Mouse (Mus musculus) naive thymus-derived CD4-positive, alpha-beta T cell, adult 2 months (primary cell): ENCODE data around the gene Sobp.

Experiments used
- DNase-seq: peaks from one replicate; pipeline ENCODE4 v3.0.0-alpha.2; 2011; ENCODE audit warnings: low read depth

Gene Sobp

DNA sequence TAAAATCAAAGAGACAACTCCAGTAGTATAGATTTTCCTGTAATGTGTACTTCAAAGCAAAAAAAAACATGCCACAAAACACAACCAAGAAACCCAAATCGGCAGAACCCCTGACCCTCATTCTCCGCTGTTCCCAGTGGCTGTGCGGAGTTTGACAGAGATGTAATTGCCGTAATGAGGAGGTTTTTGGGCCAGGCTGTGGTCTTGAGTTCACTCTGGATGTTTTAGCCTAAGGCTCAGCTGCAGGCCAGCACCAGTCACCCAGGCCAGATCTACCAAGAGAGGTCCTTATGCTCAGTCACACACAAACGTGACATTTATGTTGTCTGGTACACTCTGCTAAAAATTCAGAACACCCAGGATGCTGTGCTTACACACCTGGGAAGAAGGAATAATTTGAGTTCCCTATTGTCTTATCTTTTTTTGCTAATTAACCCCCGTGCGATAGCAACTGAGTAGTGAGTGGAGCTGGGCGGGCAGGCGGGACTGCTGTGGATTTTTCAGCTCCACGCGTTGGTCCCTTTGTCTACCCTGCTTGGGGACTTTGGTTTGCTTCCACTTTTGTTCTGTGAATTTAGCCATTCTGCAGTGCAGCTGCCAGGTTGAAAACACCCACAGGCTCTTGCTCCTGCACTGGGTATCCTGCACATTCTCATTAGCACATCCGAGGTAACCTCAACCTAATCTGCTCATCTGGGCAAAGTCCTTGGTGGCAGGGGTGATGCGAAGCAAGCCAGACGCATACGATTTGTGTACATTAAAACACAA, 140.7 kb downstream of the Sobp start:
- DNase-seq: no peak

GRCm38 (mm10) chr10:43027006-43027405, 147.3 kb downstream of the Sobp start:
- no peak for DNase-seq

- no peak for DNase-seq
Measured at GRCm38 (mm10) chr10:43023454-43024194, 150.7 kb downstream of the Sobp start.

- no peak for DNase-seq
Measured at GRCm38 (mm10) chr10:43022190-43022761, 152.1 kb downstream of the Sobp start.

DNA sequence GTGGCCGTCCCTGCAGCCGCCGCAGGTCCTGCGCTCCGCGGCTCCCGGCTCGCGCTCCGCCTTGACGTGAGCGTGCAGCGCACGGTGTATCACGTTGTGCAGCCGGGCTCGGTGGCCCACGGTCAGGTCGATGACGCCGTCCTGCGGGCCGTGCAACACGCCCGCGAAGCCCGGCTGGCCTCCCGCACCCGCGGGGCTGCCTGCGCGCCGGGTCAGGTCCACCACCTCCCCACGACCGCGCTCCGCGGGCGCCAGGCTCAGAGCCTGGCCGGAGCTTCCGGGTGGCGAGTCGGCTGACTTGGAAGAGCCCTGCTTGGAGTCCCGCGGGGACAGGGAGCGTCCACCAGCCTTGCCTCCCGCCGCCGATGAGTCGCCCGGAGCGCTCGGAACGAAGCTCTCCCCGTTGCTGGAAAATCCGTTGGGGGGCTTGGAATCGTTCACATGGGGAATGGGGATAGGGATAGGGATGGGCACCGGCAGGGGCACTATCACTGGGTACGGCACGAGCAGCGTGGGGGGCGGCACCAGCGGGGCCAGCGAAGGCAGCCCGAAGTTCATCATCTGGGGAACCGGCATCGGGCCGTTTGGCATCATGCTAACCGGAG, 152.7 kb downstream of the Sobp start:
- DNase-seq: no peak

DNA sequence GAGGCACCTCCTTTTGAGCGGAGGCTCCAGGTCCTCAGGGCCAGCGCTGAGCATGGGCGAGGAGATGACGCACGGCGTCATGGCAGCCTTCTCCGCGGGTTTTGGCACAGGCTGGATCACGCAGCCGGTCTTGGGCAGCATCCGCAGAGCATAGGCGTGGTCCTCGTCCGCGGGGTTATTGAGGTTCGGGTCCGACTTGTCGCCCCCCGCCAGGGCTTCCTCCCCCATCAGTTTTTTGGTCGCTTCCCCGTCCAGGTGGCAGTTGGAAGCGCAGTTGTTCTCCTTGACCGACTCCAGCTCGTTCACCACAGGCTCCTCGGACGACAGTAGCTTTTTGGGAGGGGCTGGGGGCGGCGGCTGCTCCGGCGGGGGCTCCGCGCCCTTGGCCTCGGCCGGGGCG, 153.3 kb downstream of the Sobp start:
- no peak for DNase-seq

GRCm38 (mm10) chr10:43014782-43015181, 159.5 kb downstream of the Sobp start:
- no peak for DNase-seq

DNA sequence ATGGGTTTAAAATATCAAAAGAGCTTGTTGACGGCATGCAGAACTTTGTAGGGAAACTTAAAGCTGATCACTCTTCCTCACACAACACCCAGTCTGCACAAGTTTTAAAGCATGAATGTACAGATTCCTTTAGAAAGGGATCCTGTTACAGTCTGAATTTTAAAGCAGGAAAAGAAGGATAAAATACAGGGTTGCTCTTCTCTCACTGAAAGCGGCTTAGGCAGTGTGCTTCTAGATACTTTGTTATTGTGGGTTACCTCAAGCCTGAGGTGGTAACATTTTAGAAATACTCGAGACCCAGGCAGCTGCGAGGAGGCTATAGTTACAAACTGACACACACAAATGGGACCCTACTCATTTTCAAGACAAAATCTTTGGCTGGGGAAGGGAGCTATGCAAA, 160.0 kb downstream of the Sobp start:
- no peak for DNase-seq

DNA sequence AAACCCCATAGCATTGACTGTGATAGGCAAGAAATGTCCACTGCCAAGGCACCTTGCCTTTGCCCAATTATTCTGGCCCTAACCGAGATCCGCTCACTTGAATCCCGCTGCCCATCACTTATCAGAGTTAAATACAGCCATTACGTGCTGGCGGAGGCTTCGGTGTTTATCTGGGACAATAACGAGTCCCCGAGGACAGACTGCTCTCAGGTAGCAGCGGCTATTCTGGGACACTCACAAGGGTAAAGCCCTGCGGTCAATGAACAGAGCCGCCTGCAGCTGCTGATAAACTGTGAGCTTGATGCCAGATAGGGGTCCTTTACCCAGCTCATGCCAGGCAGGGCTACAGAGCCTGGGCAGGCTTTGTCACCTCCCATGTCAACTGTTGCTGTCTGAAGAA, 166.2 kb downstream of the Sobp start:
- DNase-seq: no peak

DNA sequence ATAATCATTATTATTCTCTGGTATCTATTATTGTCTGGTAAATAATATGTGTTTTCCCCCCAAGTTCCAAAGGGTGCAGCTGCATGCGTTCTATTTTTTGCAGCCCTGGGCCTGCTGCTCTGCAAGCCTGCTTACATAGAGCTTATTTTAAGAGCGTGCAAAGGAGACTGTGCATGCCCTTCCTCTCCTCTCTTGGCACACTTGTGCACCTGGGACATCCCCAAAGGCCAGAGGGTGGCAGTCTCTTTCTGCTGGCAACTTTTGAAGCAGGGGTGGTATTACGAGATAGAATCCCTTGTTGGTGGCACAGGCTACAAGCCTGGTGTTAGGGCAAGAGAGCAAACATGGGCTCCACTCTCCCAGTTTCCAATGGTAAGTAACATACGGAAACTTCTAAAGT, 167.8 kb downstream of the Sobp start:
- DNase-seq: no peak

DNA sequence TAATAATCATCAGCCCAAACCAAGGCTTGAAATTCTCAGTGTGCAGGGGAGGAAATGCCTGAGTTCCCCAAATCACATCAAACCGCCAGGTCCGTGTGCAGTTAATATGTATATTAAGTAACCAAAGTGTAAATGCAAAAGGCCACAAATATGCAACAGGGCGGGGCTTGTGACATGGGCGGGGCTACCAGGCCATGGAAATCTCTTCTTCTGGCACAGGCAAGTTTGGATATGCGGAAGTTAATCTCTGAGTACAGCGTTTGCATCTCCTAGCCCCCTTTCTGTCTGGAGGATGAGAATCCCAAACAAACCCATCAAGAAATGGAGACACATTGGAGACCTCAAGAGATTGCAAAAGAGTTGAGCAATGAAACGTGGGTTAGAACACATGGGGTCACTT, 168.7 kb downstream of the Sobp start:
- no peak for DNase-seq

DNA sequence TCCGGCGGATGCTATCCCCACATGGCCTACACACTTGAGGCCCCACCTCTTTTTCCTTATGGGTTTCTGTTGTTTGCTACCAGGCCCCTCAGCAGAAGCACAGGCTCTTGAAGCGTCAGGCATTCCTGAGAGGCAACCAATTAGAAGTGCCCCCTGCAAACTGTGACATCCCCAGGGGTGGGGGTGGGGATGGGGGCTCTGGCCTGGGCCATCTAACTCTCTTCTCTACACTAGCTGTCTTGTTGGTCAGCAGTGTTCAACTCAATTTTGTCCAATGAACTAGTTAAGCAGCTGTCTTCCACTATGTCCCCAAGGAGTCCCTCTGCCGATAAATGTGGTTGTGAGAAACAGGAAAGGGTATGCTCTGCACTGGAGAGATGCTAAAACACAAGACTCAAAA, 169.3 kb downstream of the Sobp start:
- DNase-seq: no peak

GRCm38 (mm10) chr10:43004174-43004734, 170.1 kb downstream of the Sobp start:
- no peak for DNase-seq

DNA sequence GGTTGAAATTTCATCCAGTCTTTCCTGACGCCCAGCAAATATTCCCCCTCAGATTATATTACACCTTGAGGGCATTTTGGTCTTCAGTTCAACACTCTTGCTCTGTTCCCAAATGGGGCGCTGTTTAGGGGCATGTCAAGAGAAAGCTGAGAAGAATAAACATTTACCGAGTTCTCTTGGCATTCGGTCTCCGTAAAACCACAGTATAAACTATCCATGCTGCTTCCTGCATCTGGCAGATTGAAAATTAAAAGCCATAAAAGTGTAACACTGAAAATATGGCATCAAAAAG, 170.9 kb downstream of the Sobp start:
- no peak for DNase-seq

- DNase-seq: no peak
Measured at GRCm38 (mm10) chr10:43002721-43003465, 171.4 kb downstream of the Sobp start.

DNA sequence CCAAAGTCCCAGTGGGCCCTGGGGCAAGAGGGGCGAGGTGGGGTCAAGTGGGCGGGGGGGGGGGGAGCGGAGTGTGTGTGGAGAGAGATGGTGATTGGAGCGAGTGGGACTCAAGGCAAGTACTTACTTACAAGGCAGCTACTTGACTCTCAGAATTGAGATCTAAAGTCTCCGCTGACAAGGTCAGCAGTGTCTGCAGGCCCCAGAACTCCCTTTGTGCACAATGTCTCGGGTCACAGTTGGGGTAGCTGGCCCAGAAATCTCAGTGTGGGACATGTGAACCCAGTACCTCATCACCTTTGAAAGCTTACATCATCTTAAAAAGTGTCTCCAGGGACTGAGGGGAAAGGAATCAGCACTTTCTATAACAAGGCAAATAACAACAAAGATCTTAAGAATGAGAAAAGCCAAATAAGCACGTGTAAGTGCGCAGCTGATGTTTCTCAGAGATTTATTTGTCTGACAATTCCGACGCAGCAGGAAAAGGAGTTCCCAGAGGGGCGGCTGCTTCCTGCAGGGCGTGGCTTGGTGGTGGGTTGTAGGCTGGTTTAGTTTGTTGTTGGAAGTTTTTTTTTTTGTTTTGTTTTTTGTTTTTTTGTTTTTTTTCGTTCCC, 172.2 kb downstream of the Sobp start:
- peak; percentile 34 for DNase-seq

DNA sequence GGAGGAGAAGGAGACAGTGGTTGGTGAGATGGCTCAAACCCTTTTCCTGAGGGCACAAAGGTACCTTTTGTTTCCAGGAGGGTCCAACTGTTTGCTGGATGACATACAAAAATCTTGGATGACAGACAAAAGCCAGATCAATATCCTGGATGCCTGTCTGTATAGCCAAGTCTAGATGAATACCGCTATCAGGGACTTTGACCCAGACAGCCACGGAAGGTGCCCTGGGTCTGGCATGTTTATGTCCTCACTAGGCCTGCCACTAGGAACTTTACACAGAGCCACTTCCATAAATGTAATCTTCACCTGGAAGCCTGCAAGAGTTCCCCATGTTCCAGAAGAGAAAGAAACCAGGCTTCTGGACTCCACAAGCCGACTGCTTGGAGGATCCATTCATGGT, 172.9 kb downstream of the Sobp start:
- DNase-seq: no peak

DNA sequence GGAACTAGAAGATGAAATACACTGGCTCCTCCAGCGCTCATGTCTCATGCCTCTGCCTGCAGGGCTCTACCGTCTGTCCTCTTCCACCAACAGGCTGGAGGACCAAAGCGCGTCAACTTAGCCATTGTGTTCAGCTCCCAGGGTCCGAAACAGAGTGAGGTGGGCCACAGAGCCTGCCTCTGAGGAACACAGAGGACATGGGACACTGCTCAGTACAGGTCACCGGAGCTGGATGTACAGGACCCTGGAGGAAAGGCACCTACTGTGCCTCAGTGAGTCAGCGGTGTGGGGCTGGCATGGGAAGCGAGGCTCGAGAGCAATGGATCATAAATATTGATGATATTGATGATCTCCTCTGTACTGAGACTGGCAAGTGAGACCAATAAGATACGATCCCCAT, 175.0 kb downstream of the Sobp start:
- DNase-seq: no peak

GRCm38 (mm10) chr10:42997278-42997677, 177.1 kb downstream of the Sobp start:
- peak; percentile 52 for DNase-seq

- DNase-seq: no peak
Measured at GRCm38 (mm10) chr10:42995484-42995895, 178.8 kb downstream of the Sobp start.

DNA sequence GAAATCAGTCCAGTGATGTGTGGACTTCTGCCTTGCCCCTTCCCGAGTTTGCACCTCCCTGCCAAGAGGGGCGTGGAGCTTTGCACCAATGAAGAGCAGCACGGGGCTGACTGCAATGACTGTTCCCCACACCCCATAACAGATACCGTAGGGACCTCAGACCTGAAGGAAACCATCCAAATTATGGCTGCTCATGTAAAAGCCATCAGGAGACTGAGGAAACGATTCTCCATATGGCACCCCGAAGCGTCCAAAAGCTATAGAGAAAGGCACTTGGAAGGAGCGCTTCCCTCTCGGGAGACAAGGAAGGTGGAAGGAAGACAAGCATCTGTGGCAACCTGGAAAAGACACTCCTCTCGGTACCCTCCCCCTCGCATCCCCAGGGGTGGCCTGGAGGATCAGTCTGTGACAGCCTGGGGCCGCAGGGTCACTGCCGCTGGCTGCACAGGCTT, 180.0 kb downstream of the Sobp start:
- DNase-seq: no peak

DNA sequence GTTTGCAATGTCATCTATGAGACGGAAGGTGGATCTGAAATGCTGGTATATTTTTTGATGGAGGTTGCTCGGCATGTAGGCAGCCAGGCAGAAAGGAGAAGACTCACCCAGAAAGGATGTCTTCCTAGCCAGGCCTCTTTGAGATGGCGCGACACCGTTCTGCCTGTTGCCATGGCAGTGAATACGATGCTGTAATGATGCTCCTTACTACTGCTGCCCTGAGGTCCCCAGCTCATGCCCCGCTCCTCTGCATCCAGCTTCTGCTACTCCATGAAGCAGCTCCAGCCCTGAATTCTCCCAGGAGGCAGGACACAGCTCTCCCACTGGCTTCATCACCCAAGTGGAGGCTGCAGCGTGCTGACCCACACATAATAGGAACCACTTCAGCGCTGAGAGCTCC, 183.3 kb downstream of the Sobp start:
- DNase-seq: no peak
